Mouse (Mus musculus) neural tube, embryonic 13.5 days (tissue): ENCODE results near the gene Eef1akmt1. TPM values are rescaled to one million over a fixed set of nuclear protein-coding genes. Genes with fewer than 3 reads are reported as not detected.

Experiments used
- ATAC-seq: fragments of 200-750 bp; cut with Nextera tagmentation; 2 replicates; pipeline ENCODE4 v1.8.0; 2017; ENCODE audit warnings: low read depth, mild to moderate bottlenecking, moderate TSS enrichment, moderate library complexity
- H3K27ac ChIP-seq: fragments of 300-500 bp; sonication (generic); replicated peaks from 2 replicates; pipeline ENCODE4 v1.5.1; 2015; ENCODE audit warnings: moderate library complexity, mild to moderate bottlenecking, inconsistent platforms
- H3K27me3 ChIP-seq: fragments of 300-500 bp; sonication (generic); 2 replicates; pipeline ENCODE4 v1.6.1; 2015; ENCODE audit warnings: mild to moderate bottlenecking, inconsistent platforms
- H3K36me3 ChIP-seq: fragments of 300-500 bp; sonication (generic); 2 replicates; pipeline ENCODE4 v1.6.1; 2015; ENCODE audit warnings: mild to moderate bottlenecking, inconsistent platforms
- H3K4me1 ChIP-seq: fragments of 300-500 bp; sonication (generic); replicated peaks from 2 replicates; pipeline ENCODE4 v1.6.1; 2015; ENCODE audit warnings: inconsistent platforms
- H3K4me2 ChIP-seq: fragments of 300-500 bp; sonication (generic); 2 replicates; pipeline ENCODE4 v1.6.1; 2015; ENCODE audit warnings: inconsistent platforms, mild to moderate bottlenecking, moderate library complexity
- H3K4me3 ChIP-seq: fragments of 300-500 bp; sonication (generic); 2 replicates; pipeline ENCODE4 v1.5.1; 2015; ENCODE audit warnings: mild to moderate bottlenecking, inconsistent platforms
- H3K9ac ChIP-seq: fragments of 300-500 bp; sonication (generic); 2 replicates; pipeline ENCODE4 v1.6.1; 2015; ENCODE audit warnings: moderate library complexity, mild to moderate bottlenecking, inconsistent platforms
- H3K9me3 ChIP-seq: fragments of 300-500 bp; sonication (generic); 2 replicates; pipeline ENCODE4 v1.6.1; 2016; ENCODE audit warnings: inconsistent platforms
- WGBS: fragments of 180-500 bp; shearing (Covaris S2); methylation state at CpG from one replicate; pipeline ENCODE4 v1.1.7; 2015; 5-methylcytosine and 5-hydroxymethylcytosine counted together
- polyA plus RNA-seq: library from polyadenylated mRNA; unstranded; fragments of >200 nt; fragmentation: Nextera tagmentation; extraction: Ambion mirVana; gene quantifications from 2 replicates; pipeline ENCODE4 v1.2.1, GENCODE M21; 2015

Eef1akmt1 gene
- polyA plus RNA-seq, 1 experiment from 2014 or later, result 108 TPM

DNA sequence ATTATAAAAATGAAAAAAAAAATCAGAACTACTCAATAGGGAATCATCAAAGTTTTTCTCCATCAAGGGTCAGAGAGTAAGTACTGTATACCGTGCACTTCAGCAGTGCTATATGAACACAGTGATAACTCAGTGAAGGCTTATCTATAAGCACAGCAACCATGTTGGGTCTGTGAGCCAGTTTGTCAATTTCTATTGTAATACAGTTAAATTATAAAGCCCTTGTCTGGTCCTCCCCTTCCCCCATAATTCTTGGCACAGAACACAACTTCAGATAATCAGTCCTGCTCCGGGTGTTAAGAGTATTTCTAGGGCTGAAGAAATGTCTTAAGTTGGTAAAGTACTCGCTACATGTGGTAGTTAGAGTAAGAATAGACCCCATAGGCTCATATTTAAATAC lies 20.4 kb upstream of the Eef1akmt1 start:
- no peaks in the 10 kb centered on the region for H3K9me3 ChIP-seq
- no peaks in the 10 kb centered on the region for H3K27me3 ChIP-seq
- H3K4me1 ChIP-seq, result no peaks in the 10 kb centered on the region
- no peak for ATAC-seq
- H3K27ac ChIP-seq, result no peak overlapping the region
- 94% methylated on average over 3 of the region's 3 CpGs for WGBS
- peaks cover 77% of the 10 kb centered on the region for H3K36me3 ChIP-seq
- H3K4me2 ChIP-seq, result no peak overlapping the region
- no peak overlapping the region for H3K9ac ChIP-seq
- no peak overlapping the region for H3K4me3 ChIP-seq

DNA sequence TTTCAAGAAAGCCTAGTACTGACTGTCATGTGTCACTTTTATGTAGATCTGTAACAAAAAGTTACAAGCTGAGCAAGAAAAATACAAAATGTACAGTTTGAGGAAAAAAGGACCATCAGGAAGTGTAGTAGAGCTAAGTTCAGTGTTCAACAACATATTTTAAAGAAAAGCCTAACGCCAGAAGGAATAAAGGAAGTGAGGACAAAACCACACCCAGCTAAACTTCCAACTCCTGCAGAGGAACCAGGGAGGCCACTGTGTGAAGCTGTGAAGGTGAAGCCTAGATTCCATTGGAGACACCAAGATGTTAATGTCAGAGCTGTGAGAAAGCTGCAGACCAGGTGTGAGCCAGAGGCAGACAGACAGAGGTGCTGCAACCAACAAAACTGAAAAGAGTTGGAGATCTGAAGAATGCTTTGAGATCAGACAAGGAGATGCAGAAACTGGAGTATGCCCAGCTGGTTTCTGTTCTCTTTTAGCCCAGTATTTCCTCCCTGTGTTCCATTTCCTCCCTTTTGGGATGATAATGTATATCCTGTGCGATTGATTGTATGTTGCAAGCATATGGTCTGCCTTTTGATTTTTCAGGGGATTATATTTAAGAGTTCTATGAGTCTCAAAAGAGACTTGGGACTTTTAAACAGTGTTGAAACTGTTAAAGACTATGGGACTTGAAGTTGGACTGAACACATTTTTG lies 5.1 kb upstream of the Eef1akmt1 start:
- Histone ChIP-seq H3K9me3 (no peaks in the 10 kb centered on the region), H3K4me1 (no peaks in the 10 kb centered on the region), H3K9ac (no peak overlapping the region), H3K27me3 (no peaks in the 10 kb centered on the region), H3K27ac (no peak overlapping the region), H3K4me3 (no peak overlapping the region), H3K36me3 (peaks cover 25% of the 10 kb centered on the region), H3K4me2 (no peak overlapping the region)
- ATAC-seq, result no peak
- WGBS, result 94% methylated on average over 2 of the region's 2 CpGs

DNA sequence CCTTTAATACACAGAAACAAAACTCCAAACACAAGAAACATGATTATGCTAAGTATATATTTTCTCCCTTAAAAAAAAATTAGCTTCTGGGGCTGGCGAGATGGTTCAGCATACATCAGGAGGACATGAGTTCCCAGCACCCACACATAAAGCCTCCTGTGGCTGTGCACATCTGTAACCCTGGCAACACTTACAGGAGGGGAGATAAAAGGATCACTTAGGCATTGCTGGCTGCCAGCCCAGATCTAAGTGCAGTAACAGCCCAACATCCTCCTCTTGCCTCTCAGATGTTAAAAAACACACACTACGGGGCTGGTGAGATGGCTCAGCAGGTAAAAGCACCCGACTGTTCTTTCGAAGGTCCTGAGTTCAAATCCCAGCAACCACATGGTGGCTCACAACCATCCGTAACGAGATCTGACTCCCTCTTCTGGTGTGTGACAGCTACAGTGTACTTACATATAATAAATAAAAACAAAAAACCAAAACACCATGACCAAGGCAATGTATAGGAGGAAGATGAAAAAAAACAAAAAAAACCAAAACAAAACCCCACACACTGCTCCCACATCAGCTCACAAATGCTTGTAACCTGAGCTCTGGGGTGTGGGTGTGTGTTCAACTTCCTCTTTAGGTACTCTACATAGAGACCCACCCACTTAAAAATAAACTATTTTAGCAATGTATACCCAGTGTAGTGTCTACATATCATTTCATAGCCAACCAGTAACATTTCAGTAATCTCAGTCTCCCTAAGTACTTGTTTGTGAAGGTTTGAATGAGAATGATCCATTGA lies 3.6 kb upstream of the Eef1akmt1 start:
- no peak overlapping the region for H3K27ac ChIP-seq
- H3K4me1 ChIP-seq, result peaks cover 7% of the 10 kb centered on the region

DNA sequence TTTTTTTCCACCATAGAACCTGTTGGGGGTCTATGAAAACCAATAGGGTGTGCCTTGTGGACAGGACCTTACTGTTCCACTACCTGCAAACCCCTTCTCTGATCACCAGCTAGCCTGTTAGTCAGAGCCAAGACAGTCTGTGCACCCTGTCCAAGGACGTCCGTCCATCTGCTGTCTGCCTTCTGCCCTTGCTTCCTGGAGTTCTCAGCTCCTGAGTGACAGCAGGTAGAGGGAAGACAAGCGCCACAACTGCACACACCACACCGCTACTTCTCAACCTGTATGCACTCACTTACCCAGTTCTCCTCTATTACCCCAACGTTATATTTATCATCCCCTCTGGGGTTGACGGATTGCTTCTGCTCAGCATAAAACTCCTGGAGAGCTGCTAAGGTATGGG lies 5.8 kb downstream of the Eef1akmt1 start:
- H3K36me3 ChIP-seq, result peaks cover 14% of the 10 kb centered on the region; the same call in 1 of the 2 replicates
- WGBS, result 95% methylated on average over 6 of the region's 6 CpGs
- H3K27ac ChIP-seq, result no peak overlapping the region
- no peaks in the 10 kb centered on the region for H3K9me3 ChIP-seq
- no peak for ATAC-seq
- H3K4me3 ChIP-seq, result no peak overlapping the region
- H3K27me3 ChIP-seq, result no peaks in the 10 kb centered on the region
- no peak overlapping the region for H3K4me2 ChIP-seq
- H3K4me1 ChIP-seq, result peaks cover 3% of the 10 kb centered on the region
- no peak overlapping the region for H3K9ac ChIP-seq

More for the DNA sequence above, 3.6 kb upstream of the Eef1akmt1 start:
- Histone ChIP-seq H3K36me3 (peaks cover 18% of the 10 kb centered on the region; the same call in 1 of the 2 replicates), H3K9me3 (no peaks in the 10 kb centered on the region), H3K9ac (no peak overlapping the region), H3K4me2 (no peak overlapping the region), H3K27me3 (no peaks in the 10 kb centered on the region), H3K4me3 (no peak overlapping the region)
- no peak for ATAC-seq
- WGBS, result 85% methylated on average over 6 of the region's 6 CpGs

DNA sequence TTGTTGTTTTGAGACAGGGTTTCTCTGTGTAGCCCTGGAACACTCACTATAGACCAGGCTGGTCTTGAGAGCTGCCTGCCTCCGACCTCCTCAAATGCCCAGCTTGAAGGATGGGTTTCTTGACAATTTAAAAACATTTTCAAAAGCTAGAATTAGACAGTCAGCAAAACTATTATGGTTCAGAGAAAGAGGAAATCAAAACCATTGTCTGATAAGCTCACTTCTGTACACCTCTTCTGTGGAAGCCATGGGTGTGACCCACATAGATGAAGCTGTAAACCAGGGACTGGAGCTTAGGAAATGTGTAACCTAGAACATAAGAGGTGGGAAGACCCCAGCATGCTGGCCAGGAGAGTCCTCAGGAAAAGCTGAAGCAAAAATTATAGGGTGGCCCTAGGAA lies 14.5 kb downstream of the Eef1akmt1 start:
- 83% methylated on average over 1 of the region's 1 CpGs for WGBS
- Histone ChIP-seq H3K27ac (no peak overlapping the region), H3K27me3 (no peaks in the 10 kb centered on the region), H3K9me3 (no peaks in the 10 kb centered on the region), H3K9ac (no peak overlapping the region), H3K4me1 (no peaks in the 10 kb centered on the region), H3K4me3 (no peak overlapping the region), H3K36me3 (peaks cover 7% of the 10 kb centered on the region), H3K4me2 (no peak overlapping the region)
- no peak for ATAC-seq

DNA sequence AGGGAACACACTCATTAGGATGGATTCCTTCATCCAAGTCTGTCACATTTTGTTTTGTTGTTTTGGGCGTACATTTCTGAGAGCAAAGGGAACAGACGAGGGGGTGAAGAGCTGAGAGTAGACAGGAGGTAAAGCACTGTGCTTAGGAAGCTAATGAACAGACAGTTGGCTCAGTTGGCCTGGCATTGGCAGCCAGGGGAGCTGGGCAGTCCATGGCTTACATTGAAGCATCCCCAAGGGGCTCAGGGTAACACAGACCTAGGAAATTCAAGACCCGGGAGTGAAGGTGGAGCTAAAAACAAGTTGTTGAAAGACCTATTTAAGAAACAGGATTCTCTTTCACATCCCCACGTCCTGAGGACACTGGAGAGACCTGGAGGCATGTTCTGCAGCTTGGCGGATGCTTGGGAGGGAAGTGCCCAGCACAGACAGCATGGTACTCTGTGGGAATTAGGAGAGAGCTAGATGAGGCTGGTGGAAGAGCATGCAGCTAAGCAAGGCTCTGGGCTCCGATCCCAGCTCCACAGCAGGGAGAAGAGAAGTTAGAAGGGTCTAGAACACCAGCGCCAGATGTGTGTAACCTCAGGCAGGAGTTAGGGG lies 15.8 kb downstream of the Eef1akmt1 start:
- peaks cover 5% of the 10 kb centered on the region for H3K36me3 ChIP-seq
- 87% methylated on average over 7 of the region's 7 CpGs for WGBS
- no peaks in the 10 kb centered on the region for H3K27me3 ChIP-seq
- no peak overlapping the region for H3K4me2 ChIP-seq
- no peaks in the 10 kb centered on the region for H3K4me1 ChIP-seq
- no peak overlapping the region for H3K4me3 ChIP-seq
- no peak overlapping the region for H3K9ac ChIP-seq
- H3K27ac ChIP-seq, result no peak overlapping the region
- H3K9me3 ChIP-seq, result no peaks in the 10 kb centered on the region
- ATAC-seq, result no peak

DNA sequence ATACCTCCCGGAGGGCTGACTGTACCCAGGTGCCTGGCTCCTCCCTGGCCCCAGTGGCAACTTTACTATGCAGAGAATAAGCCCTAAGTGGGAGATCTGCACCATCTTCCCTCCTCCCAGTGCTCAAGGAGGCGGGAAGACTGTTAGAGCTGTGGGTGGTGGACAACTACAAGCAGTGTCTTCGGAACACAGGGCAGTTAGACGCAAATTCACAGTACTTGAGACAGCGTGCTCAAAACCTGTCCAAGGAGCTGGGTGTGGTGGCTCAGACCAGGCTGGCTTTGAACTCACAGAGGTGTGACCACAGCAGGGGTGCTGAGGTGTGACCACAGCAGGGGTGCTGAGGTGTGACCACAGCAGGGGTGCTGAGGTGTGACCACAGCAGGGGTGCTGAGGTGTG lies 17.0 kb downstream of the Eef1akmt1 start:
- H3K36me3 ChIP-seq, result peaks cover 15% of the 10 kb centered on the region
- no peak overlapping the region for H3K4me2 ChIP-seq
- no peak overlapping the region for H3K4me3 ChIP-seq
- no peak overlapping the region for H3K9ac ChIP-seq
- WGBS, result 90% methylated on average over 5 of the region's 5 CpGs
- H3K27me3 ChIP-seq, result no peaks in the 10 kb centered on the region
- no peaks in the 10 kb centered on the region for H3K4me1 ChIP-seq
- no peak overlapping the region for H3K27ac ChIP-seq
- ATAC-seq, result no peak
- H3K9me3 ChIP-seq, result no peaks in the 10 kb centered on the region

DNA sequence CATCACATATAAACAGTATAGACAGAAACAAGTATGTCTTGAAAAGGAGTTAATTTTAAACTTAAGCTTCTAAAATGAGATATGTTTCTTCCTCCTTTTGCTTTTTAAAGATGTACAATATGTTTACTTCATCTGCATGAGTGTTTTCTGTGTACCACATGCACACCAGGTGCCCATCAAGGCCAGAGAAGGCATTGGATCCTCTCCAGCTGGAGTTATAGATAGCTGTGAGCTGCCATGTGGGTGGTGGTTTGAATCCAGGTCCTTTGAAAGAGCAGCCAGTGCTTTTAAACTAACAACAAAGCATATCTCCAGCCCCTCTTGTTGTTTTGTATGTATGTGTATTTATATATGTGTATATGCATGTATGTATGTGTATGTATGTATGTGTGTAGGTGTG lies 18.5 kb downstream of the Eef1akmt1 start:
- H3K27ac ChIP-seq, result no peak overlapping the region
- no peak for ATAC-seq
- no peak overlapping the region for H3K9ac ChIP-seq
- H3K4me2 ChIP-seq, result no peak overlapping the region
- H3K4me3 ChIP-seq, result no peak overlapping the region
- H3K4me1 ChIP-seq, result no peaks in the 10 kb centered on the region
- H3K36me3 ChIP-seq, result peaks cover 25% of the 10 kb centered on the region
- no peaks in the 10 kb centered on the region for H3K9me3 ChIP-seq
- H3K27me3 ChIP-seq, result no peaks in the 10 kb centered on the region

DNA sequence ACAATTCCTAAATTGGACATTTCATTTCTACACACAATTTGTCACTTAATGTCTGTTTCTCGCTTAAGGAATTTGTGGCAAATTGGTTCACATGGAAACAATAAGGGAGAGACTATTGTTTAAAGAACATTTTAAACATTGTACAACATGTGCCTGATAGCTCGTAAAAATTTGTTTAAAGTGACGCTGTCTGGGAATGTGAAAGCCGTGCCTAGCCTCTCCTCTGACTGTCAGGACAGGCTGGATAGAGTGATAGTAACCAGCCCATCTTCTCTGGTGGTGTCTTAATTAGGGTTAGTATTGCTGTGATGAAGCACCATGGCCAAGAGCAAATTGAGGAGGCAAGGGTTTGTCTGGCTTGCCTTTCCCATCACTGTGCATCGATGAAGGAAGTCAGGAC lies 24.4 kb downstream of the Eef1akmt1 start:
- peaks cover 29% of the 10 kb centered on the region for H3K36me3 ChIP-seq
- no peak overlapping the region for H3K4me3 ChIP-seq
- no peak overlapping the region for H3K4me2 ChIP-seq
- no peaks in the 10 kb centered on the region for H3K4me1 ChIP-seq
- H3K27ac ChIP-seq, result no peak overlapping the region
- H3K27me3 ChIP-seq, result no peaks in the 10 kb centered on the region
- no peaks in the 10 kb centered on the region for H3K9me3 ChIP-seq
- no peak overlapping the region for H3K9ac ChIP-seq
- 87% methylated on average over 5 of the region's 5 CpGs for WGBS
- no peak for ATAC-seq

DNA sequence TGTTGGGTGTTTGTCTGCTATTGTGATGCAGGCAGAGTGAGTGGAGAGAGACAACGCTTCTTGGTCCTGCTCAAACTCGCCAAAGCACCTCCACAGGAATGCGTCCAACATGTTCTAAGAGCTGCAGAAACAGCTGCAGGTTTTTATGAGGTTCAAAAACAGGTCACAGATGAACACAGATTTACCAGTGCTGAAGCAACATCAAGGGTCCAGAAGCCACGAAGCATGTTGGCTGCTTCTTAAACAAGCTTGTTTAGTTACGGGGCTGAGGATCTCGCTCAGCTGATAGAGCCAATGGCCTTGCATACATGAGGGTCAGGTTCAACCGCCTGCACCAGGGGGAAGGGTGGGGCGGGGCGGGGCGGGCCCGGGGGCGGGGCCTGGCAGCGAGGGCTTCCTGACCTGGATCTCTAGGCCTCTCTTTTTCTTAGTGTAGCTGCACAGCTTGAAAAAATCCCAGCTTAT lies 24.8 kb downstream of the Eef1akmt1 start:
- Histone ChIP-seq H3K4me2 (no peak overlapping the region), H3K36me3 (peaks cover 29% of the 10 kb centered on the region), H3K9ac (no peak overlapping the region), H3K27me3 (no peaks in the 10 kb centered on the region), H3K27ac (no peak overlapping the region), H3K4me3 (no peak overlapping the region), H3K9me3 (no peaks in the 10 kb centered on the region), H3K4me1 (no peaks in the 10 kb centered on the region)
- no peak for ATAC-seq
- WGBS, result 31% methylated on average over 13 of the region's 13 CpGs

DNA sequence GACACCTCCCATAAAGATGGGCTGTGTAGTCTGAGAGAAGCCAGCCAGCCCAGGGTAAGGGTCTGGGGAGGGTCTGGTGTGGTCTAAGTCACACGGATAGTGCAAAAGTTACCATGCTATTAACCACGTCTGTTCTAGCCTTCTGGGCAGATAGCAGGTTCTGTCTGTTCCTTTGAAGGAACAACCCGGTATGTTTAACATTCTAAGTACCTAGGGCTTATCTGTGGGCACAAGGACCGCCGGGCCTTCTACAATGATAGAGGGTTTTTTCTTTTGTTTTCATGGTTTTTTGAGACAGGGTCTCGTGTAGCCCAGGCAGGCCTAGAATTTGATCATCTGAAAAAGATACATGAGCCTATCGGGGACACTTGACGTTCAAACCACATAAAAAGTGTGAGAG lies 25.3 kb downstream of the Eef1akmt1 start:
- Histone ChIP-seq H3K27ac (no peak overlapping the region), H3K4me2 (no peak overlapping the region), H3K9ac (no peak overlapping the region), H3K9me3 (no peaks in the 10 kb centered on the region), H3K4me3 (no peak overlapping the region), H3K27me3 (no peaks in the 10 kb centered on the region), H3K4me1 (no peaks in the 10 kb centered on the region), H3K36me3 (peaks cover 29% of the 10 kb centered on the region)
- 87% methylated on average over 8 of the region's 8 CpGs for WGBS
- ATAC-seq, result no peak

DNA sequence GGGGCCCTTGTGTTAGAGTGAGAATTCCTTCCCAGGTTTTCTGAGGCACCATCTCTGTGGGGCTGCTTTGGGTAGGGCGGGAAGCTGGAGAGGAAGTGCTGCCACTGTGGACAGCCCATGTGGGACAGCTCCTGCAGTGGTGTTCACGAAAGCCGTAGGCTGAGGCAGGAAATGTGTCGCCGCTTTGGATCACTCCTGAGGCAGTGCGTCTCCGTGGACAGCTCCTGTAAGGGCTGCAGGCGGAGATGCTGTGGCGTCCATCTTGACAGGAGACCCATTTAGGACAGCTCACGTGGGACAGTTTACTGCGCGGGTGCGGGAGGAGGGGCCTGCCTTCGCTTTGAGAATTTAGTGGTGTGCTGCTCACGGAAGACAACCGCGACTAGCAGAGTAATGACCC lies 25.9 kb downstream of the Eef1akmt1 start:
- no peaks in the 10 kb centered on the region for H3K9me3 ChIP-seq
- WGBS, result 87% methylated on average over 17 of the region's 17 CpGs
- H3K27me3 ChIP-seq, result no peaks in the 10 kb centered on the region
- H3K36me3 ChIP-seq, result peaks cover 29% of the 10 kb centered on the region
- ATAC-seq, result no peak
- H3K27ac ChIP-seq, result no peak overlapping the region
- no peak overlapping the region for H3K9ac ChIP-seq
- H3K4me1 ChIP-seq, result no peaks in the 10 kb centered on the region
- H3K4me2 ChIP-seq, result no peak overlapping the region
- H3K4me3 ChIP-seq, result no peak overlapping the region
